Mouse (Mus musculus) lung, adult 2 months (tissue): ENCODE results near the gene Ensa. TPM values are rescaled to one million over a fixed set of nuclear protein-coding genes. Genes with fewer than 3 reads are reported as not detected.
A peak's percentile ranks its signal among the peaks of the same experiment; 100 is the strongest.

ENCODE experiments used
- DNase-seq: peaks from one replicate; pipeline ENCODE4 v3.0.0; 2022
- H3K4me1 ChIP-seq: fragments of 200-500 bp; 2 replicates; pipeline ENCODE4 v1.6.1; 2011; ENCODE audit warnings: low read length; ENCODE audit not compliant: control insufficient read depth, insufficient read depth
- H3K4me3 ChIP-seq: fragments of 200-500 bp; replicated peaks from 2 replicates; pipeline ENCODE3; 2011; ENCODE audit warnings: low read depth, mild to moderate bottlenecking, control low read depth, low read length; ENCODE audit errors: extremely low read depth
- CTCF ChIP-seq: fragments of 200-500 bp; IDR thresholded peaks from 2 replicates; pipeline ENCODE4 v1.5.1; 2011; ENCODE audit warnings: mild to moderate bottlenecking, low read length, control low read depth; ENCODE audit not compliant: insufficient read depth
- POLR2A ChIP-seq: fragments of 200-500 bp; IDR thresholded peaks from 2 replicates; pipeline ENCODE4 v1.6.1; 2011; ENCODE audit warnings: low read depth, mild to moderate bottlenecking, control low read depth, low read length, borderline replicate concordance; ENCODE audit errors: extremely low read depth
- WGBS: fragments of 180-500 bp; shearing (Covaris S2); methylation state at CpG from one replicate; pipeline ENCODE4 v1.1.7; 2018; 5-methylcytosine and 5-hydroxymethylcytosine counted together
- polyA plus RNA-seq: library from polyadenylated mRNA; depleted of rRNA; stranded (reverse); fragments of >200 nt; gene quantifications from 2 replicates; pipeline ENCODE4 v1.2.3, GENCODE M21; 2012; rRNA removed

Gene Ensa
- polyA plus RNA-seq: 9.3 and 15.7 TPM in 2 replicates

- H3K4me3 ChIP-seq: peak within 1 kb of the TSS; percentile 90
- under 1% methylated on average over 44 of the region's 44 CpGs for WGBS
- peaks cover 2% of the 10 kb centered on the region; the same call in 1 of the 2 replicates for H3K4me1 ChIP-seq
- TF ChIP-seq CTCF (no peak), POLR2A (peak; percentile 92)
- DNase-seq: peak; percentile 97
Measured at GRCm38 (mm10) chr3:95624628-95625503, at the start of gene Ensa. Gene Ensa, plus strand, starts transcription at chr3:95624993.

GRCm38 (mm10) chr3:95587754-95588603 is 36.8 kb upstream of the Ensa start:
- no peak for DNase-seq
- no peaks in the 10 kb centered on the region; the same call in 1 of the 2 replicates for H3K4me1 ChIP-seq
- TF ChIP-seq CTCF: no peak
- TF ChIP-seq POLR2A: no peak
- 39% methylated on average over 8 of the region's 8 CpGs for WGBS
- H3K4me3 ChIP-seq: peak overlapping the region; percentile 58

- no peak for TF ChIP-seq CTCF
- peak; percentile 49; the same call in 1 of the 2 replicates for TF ChIP-seq POLR2A
Measured at GRCm38 (mm10) chr3:95588604-95589086, 36.1 kb upstream of the Ensa start, which contains the start of gene Golph3l. Gene Golph3l, plus strand, starts transcription at chr3:95588934.

GRCm38 (mm10) chr3:95598734-95599133 is 26.1 kb upstream of the Ensa start:
- DNase-seq: no peak
- Histone ChIP-seq H3K4me3 (no peak overlapping the region), H3K4me1 (no peaks in the 10 kb centered on the region; the same call in 1 of the 2 replicates)
- TF ChIP-seq POLR2A (no peak), CTCF (no peak)

More at GRCm38 (mm10) chr3:95588604-95589086, 36.1 kb upstream of the Ensa start, which contains the start of gene Golph3l:
- WGBS: under 1% methylated on average over 12 of the region's 12 CpGs
- H3K4me3 ChIP-seq: peak within 1 kb of the TSS; percentile 96
- H3K4me1 ChIP-seq: no peaks in the 10 kb centered on the region; the same call in 1 of the 2 replicates
- DNase-seq: peak; percentile 93

- 55% methylated on average over 3 of the region's 3 CpGs for WGBS
- Histone ChIP-seq H3K4me1 (no peaks in the 10 kb centered on the region; the same call in 1 of the 2 replicates), H3K4me3 (no peak overlapping the region)
- no peak for DNase-seq
- no peak for TF ChIP-seq CTCF
- TF ChIP-seq POLR2A: no peak
Measured at GRCm38 (mm10) chr3:95601287-95601686, 23.5 kb upstream of the Ensa start.

- Histone ChIP-seq H3K4me1 (no peaks in the 10 kb centered on the region; the same call in 1 of the 2 replicates), H3K4me3 (no peak overlapping the region)
- DNase-seq: peak; percentile 22
- no peak for TF ChIP-seq CTCF
- no peak for TF ChIP-seq POLR2A
- 65% methylated on average over 3 of the region's 3 CpGs for WGBS
Measured at GRCm38 (mm10) chr3:95606096-95606495, 18.7 kb upstream of the Ensa start.

GRCm38 (mm10) chr3:95609195-95609594 is 15.6 kb upstream of the Ensa start:
- no peak for DNase-seq
- Histone ChIP-seq H3K4me1 (no peaks in the 10 kb centered on the region), H3K4me3 (no peak overlapping the region)
- 57% methylated on average over 3 of the region's 3 CpGs for WGBS
- TF ChIP-seq CTCF: no peak
- no peak for TF ChIP-seq POLR2A

GRCm38 (mm10) chr3:95613996-95614395 is 10.8 kb upstream of the Ensa start:
- Histone ChIP-seq H3K4me3 (no peak overlapping the region), H3K4me1 (no peaks in the 10 kb centered on the region)
- TF ChIP-seq CTCF: no peak
- TF ChIP-seq POLR2A: no peak
- WGBS: 97% methylated on average over 1 of the region's 1 CpGs
- no peak for DNase-seq

GRCm38 (mm10) chr3:95618511-95618910 is 6.3 kb upstream of the Ensa start:
- H3K4me3 ChIP-seq: no peak overlapping the region
- no peak for DNase-seq
- WGBS: 34% methylated on average over 1 of the region's 1 CpGs
- TF ChIP-seq CTCF (no peak), POLR2A (no peak)
- H3K4me1 ChIP-seq: no peaks in the 10 kb centered on the region
